ENCODE assay signal across 11 mouse cellular contexts in genomic region chr4:106255959-106256609, GRCm38 (mm10). TPM values are rescaled to one million over a fixed set of nuclear protein-coding genes. Genes with fewer than 3 reads are reported as not detected.
DNase-seq lines count a peak whose midpoint lies in the region; ATAC-seq and TF ChIP-seq lines count a peak whose summit lies in the region.
"Had no signal": no experiment of that assay in that cellular context is flagged by ENCODE, and none has a peak within 500 bp of the region (broad histone marks: within the 10 kb centered on the region; RNA-seq: fewer than 3 reads in every experiment).

No protein-coding gene starts in this region.

- no peak overlapping the region for H3K27ac ChIP-seq in intestine, embryonic 14.5 days (ENCODE audit: low read depth)
- H3K27ac ChIP-seq in intestine, embryonic 15.5 days = no peak overlapping the region
- H3K27ac ChIP-seq in kidney, embryonic 16.5 days (ENCODE audit: low read length) = peak overlapping the region; percentile 36; the same call in 1 of the 2 replicates
- H3K27ac ChIP-seq in limb, embryonic 14.5 days (replicated peaks; ENCODE audit: low read depth, low read length) = no peak overlapping the region
- H3K27ac ChIP-seq: neural tube, embryonic 12.5 days had no signal

- H3K9me3 ChIP-seq in intestine, embryonic 14.5 days (ENCODE audit: control insufficient read depth, low read length) = no peaks in the 10 kb centered on the region
- no peaks in the 10 kb centered on the region for H3K9me3 ChIP-seq in intestine, embryonic 15.5 days
- H3K9me3 ChIP-seq in kidney, embryonic 16.5 days (ENCODE audit: low read length) = no peaks in the 10 kb centered on the region; the same call in 1 of the 2 replicates
- H3K9me3 ChIP-seq in limb, embryonic 14.5 days (ENCODE audit: control insufficient read depth, low read length) = no peaks in the 10 kb centered on the region
- H3K9me3 ChIP-seq: G1E; neural tube, embryonic 12.5 days had no signal

- no peaks in the 10 kb centered on the region for H3K36me3 ChIP-seq in intestine, embryonic 14.5 days (ENCODE audit: control insufficient read depth, insufficient read depth, low read length)
- H3K36me3 ChIP-seq in intestine, embryonic 15.5 days = no peaks in the 10 kb centered on the region
- no peaks in the 10 kb centered on the region for H3K36me3 ChIP-seq in kidney, embryonic 16.5 days (ENCODE audit: insufficient read depth, low read length)
- no peaks in the 10 kb centered on the region for H3K36me3 ChIP-seq in limb, embryonic 14.5 days (ENCODE audit: control insufficient read depth, insufficient read depth, low read length)
- H3K36me3 ChIP-seq: G1E; neural tube, embryonic 12.5 days had no signal

- no peak overlapping the region for H3K9ac ChIP-seq in intestine, embryonic 14.5 days (ENCODE audit: low read length)
- H3K9ac ChIP-seq in intestine, embryonic 15.5 days = no peak overlapping the region
- H3K9ac ChIP-seq in kidney, embryonic 16.5 days (replicated peaks; ENCODE audit: low read length) = no peak overlapping the region
- H3K9ac ChIP-seq in limb, embryonic 14.5 days (ENCODE audit: low read depth, low read length, severe bottlenecking) = no peak overlapping the region
- H3K9ac ChIP-seq: neural tube, embryonic 12.5 days had no signal

- no peak for ATAC-seq in intestine, embryonic 14.5 days (replicated peaks; ENCODE audit: low FRiP score, low TSS enrichment, low read depth)
- ATAC-seq in intestine, embryonic 15.5 days = no peak
- no peak for ATAC-seq in kidney, embryonic 16.5 days (ENCODE audit: low FRiP score, low TSS enrichment)
- ATAC-seq in limb, embryonic 14.5 days (ENCODE audit: low FRiP score, low read depth) = peak; percentile 47

- intact Hi-C loops in gastrocnemius, postnatal 14 days (cut with DNase I; ENCODE audit: low total_unique reads) = no loop called here

- DNase-seq in intestine, embryonic 14.5 days (ENCODE audit: low spot score) = peak; percentile 50
- peak; percentile 50 for DNase-seq in brain, embryonic 18.5 days (ENCODE audit: low read depth, low spot score)
- peak; percentile 28 for DNase-seq in gastrocnemius, postnatal 14 days
- peak; percentile 44 for DNase-seq in limb, embryonic 14.5 days (ENCODE audit: low spot score)
- DNase-seq in embryo, embryonic 9.5 days (ENCODE audit: extremely low spot score) = no peak
- no peak for DNase-seq in T-cell, adult 2 months (ENCODE audit: low spot score)

- no peak overlapping the region for H3K4me2 ChIP-seq in intestine, embryonic 14.5 days (ENCODE audit: low read length)
- H3K4me2 ChIP-seq in intestine, embryonic 15.5 days (replicated peaks) = no peak overlapping the region
- no peak overlapping the region for H3K4me2 ChIP-seq in kidney, embryonic 16.5 days (replicated peaks; ENCODE audit: low read depth, low read length)
- H3K4me2 ChIP-seq in limb, embryonic 14.5 days (replicated peaks; ENCODE audit: low read depth, low read length, severe bottlenecking) = no peak overlapping the region
- H3K4me2 ChIP-seq: neural tube, embryonic 12.5 days had no signal

- no peaks in the 10 kb centered on the region for H3K27me3 ChIP-seq in intestine, embryonic 14.5 days (replicated peaks; ENCODE audit: control insufficient read depth, insufficient read depth, low read length)
- no peaks in the 10 kb centered on the region for H3K27me3 ChIP-seq in intestine, embryonic 15.5 days (replicated peaks)
- no peaks in the 10 kb centered on the region for H3K27me3 ChIP-seq in kidney, embryonic 16.5 days (ENCODE audit: insufficient read depth, low read length)
- H3K27me3 ChIP-seq in limb, embryonic 14.5 days (ENCODE audit: control insufficient read depth, insufficient read depth, low read length) = no peaks in the 10 kb centered on the region
- H3K27me3 ChIP-seq: neural tube, embryonic 12.5 days had no signal

- peaks cover 6% of the 10 kb centered on the region; the same call in 1 of the 2 replicates for H3K4me1 ChIP-seq in intestine, embryonic 14.5 days (replicated peaks; ENCODE audit: control insufficient read depth, insufficient read depth, low read length)
- H3K4me1 ChIP-seq in intestine, embryonic 15.5 days (replicated peaks) = 0 out of 2 replicates have a peak, but pooled peaks cover 6% of the 10 kb centered on the region
- peaks cover 7% of the 10 kb centered on the region; the same call in 1 of the 2 replicates for H3K4me1 ChIP-seq in kidney, embryonic 16.5 days (ENCODE audit: insufficient read depth, low read length)
- peaks cover 7% of the 10 kb centered on the region for H3K4me1 ChIP-seq in limb, embryonic 14.5 days (ENCODE audit: control insufficient read depth, insufficient read depth, low read length)
- H3K4me1 ChIP-seq: neural tube, embryonic 12.5 days had no signal

- TF ChIP-seq POLR2A in limb, embryonic 14.5 days (IDR thresholded peaks at IDR 0.05; ENCODE audit: borderline replicate concordance, extremely low read depth, insufficient read depth, insufficient read length) = no peak

- H3K4me3 ChIP-seq in intestine, embryonic 14.5 days (ENCODE audit: low read depth, low read length) = no peak overlapping the region
- H3K4me3 ChIP-seq in intestine, embryonic 15.5 days (replicated peaks) = no peak overlapping the region
- no peak overlapping the region for H3K4me3 ChIP-seq in kidney, embryonic 16.5 days (ENCODE audit: low read length)
- no peak overlapping the region for H3K4me3 ChIP-seq in limb, embryonic 14.5 days (replicated peaks; ENCODE audit: low read length)
- H3K4me3 ChIP-seq: erythroblast, embryonic 14.5 days; neural tube, embryonic 12.5 days had no signal

RNA-seq across cellular contexts. Expression of gene Usp24, which starts 59.9 kb away (rescaled TPM):
- 12.4 and 14.0 TPM in 2 replicates for polyA plus RNA-seq in intestine, embryonic 14.5 days (2014; fragmentation: Nextera tagmentation; extraction: Ambion mirVana)
- polyA plus RNA-seq in intestine, embryonic 15.5 days (2015; fragmentation: Nextera tagmentation; extraction: Ambion mirVana) = 7.1 and 7.5 TPM in 2 replicates
- 10 to 100 TPM; 37.8 to 38.4 TPM for total RNA-seq in gastrocnemius, postnatal 14 days (2021)
- 6.3 and 6.4 TPM in 2 replicates for polyA plus RNA-seq in kidney, embryonic 16.5 days (2015; fragmentation: Nextera tagmentation; extraction: Ambion mirVana)
- 15.7 TPM in 2 replicates for polyA plus RNA-seq in limb, embryonic 14.5 days (2012; rRNA removed)
- polyA plus RNA-seq in limb, embryonic 14.5 days (2014; fragmentation: Nextera tagmentation; extraction: Ambion mirVana) = 12.5 and 16.7 TPM in 2 replicates

Comparison
In these comparisons a context has a peak if more than half of its experiments do, and no peak if none do; other contexts are left out.
1. DNase-seq: peak in intestine, embryonic 14.5 days (single experiment), brain, embryonic 18.5 days (single experiment), gastrocnemius, postnatal 14 days (single experiment) and limb, embryonic 14.5 days (single experiment); none in embryo, embryonic 9.5 days (single experiment) and T-cell, adult 2 months (single experiment).